Mouse (Mus musculus) ES-CJ7 (cell line): ENCODE measurements around the gene Vamp2.
"Not testable (repeated sequence)": the region's sequence is repeated elsewhere in the genome, so short reads cannot be mapped to it uniquely, and the experiment has no call there.

Source experiments
- DNase-seq: peaks from one replicate; pipeline ENCODE4 v3.0.0; 2011; ENCODE audit warnings: low read depth, low spot score

The Vamp2 gene

GRCm38 (mm10) chr11:69080855-69081222 is 7.5 kb upstream of the Vamp2 start:
- DNase-seq: peak; percentile 72

GRCm38 (mm10) chr11:69081613-69082012 is 6.7 kb upstream of the Vamp2 start:
- no peak for DNase-seq

- no peak for DNase-seq
Measured at GRCm38 (mm10) chr11:69085608-69086007, 2.7 kb upstream of the Vamp2 start.

- DNase-seq: no peak
Measured at GRCm38 (mm10) chr11:69086390-69086789, 1.9 kb upstream of the Vamp2 start.

- no peak for DNase-seq
Measured at GRCm38 (mm10) chr11:69087082-69087481, 1.2 kb upstream of the Vamp2 start.

GRCm38 (mm10) chr11:69087597-69087996 is 693 bp upstream of the Vamp2 start:
- no peak for DNase-seq

- no peak for DNase-seq
Measured at GRCm38 (mm10) chr11:69088856-69089615, 746 bp downstream of the Vamp2 start.

GRCm38 (mm10) chr11:69089616-69090290 is 1.5 kb downstream of the Vamp2 start:
- DNase-seq: no peak

GRCm38 (mm10) chr11:69090367-69090766 is 2.1 kb downstream of the Vamp2 start:
- no peak for DNase-seq

GRCm38 (mm10) chr11:69091566-69092385 is 3.5 kb downstream of the Vamp2 start:
- no peak for DNase-seq

GRCm38 (mm10) chr11:69092386-69092751 is 4.1 kb downstream of the Vamp2 start:
- peak; percentile 83 for DNase-seq

GRCm38 (mm10) chr11:69092871-69093270 is 4.6 kb downstream of the Vamp2 start:
- DNase-seq: peak; percentile 60

GRCm38 (mm10) chr11:69093856-69094255 is 5.6 kb downstream of the Vamp2 start:
- not testable (repeated sequence) for DNase-seq

- peak; percentile 100 for DNase-seq
Measured at GRCm38 (mm10) chr11:69094697-69095429, 6.6 kb downstream of the Vamp2 start, which contains the start of gene Per1. Gene Per1 (plus strand): TSS chr11:69095217.

GRCm38 (mm10) chr11:69095511-69096231 is 7.4 kb downstream of the Vamp2 start:
- DNase-seq: no peak

- DNase-seq: no peak
Measured at GRCm38 (mm10) chr11:69096360-69096986, 8.2 kb downstream of the Vamp2 start.

- peak; percentile 81 for DNase-seq
Measured at GRCm38 (mm10) chr11:69096987-69097900, 9.0 kb downstream of the Vamp2 start.

GRCm38 (mm10) chr11:69098039-69098761 is 9.9 kb downstream of the Vamp2 start:
- DNase-seq: no peak

GRCm38 (mm10) chr11:69098762-69099091 is 10.4 kb downstream of the Vamp2 start:
- DNase-seq: peak; percentile 92
